Mouse (Mus musculus) 3134 (cell line): ENCODE results near the gene Mpzl1.

ENCODE experiments used
- DNase-seq: peaks from one replicate; pipeline ENCODE4 v3.0.0-alpha.2; 2011; ENCODE audit warnings: low spot score; ENCODE audit not compliant: insufficient read length; ENCODE audit errors: extremely low read depth

The Mpzl1 gene

DNA sequence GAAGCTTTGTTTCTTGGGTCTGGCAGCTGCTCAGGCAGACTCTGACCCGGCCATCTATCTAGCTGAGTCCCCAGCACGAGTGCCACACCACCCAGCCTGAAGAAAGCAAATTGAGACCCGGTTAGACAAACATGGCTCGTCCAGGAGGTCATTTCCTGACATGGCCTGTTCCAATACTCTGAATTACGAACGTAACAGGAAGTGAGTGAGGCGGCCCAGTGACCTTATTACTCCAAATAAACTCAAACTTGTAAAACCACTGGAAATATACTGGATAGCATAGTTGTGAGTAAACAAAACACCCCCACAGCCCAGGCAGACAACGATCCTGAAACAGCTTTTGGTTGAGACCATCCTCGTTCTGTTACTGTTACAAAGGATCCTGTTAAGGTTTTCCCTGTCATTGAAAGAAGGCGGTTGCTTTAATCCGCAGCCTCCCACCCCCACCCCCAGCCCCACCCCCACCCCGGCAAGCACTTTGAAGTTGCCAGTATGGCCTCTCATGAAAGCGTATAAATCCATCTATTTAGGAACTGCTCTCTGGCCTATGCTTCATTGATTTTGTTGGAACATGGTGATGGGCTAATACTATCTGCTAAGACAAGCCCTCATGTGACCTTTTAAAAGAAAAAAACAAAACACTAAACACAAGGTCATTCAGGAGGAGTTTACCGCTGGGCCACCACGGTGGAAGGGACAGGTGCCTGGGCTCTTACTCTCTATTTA, 17.0 kb downstream of the Mpzl1 start:
- no peak for DNase-seq

- no peak for DNase-seq
These were observed 17.7 kb downstream of the Mpzl1 start for GRCm38 (mm10) chr1:165616652-165617051.

- no peak for DNase-seq
These were observed 19.5 kb downstream of the Mpzl1 start for GRCm38 (mm10) chr1:165614793-165615192.

GRCm38 (mm10) chr1:165613926-165614325, 20.4 kb downstream of the Mpzl1 start:
- no peak for DNase-seq

GRCm38 (mm10) chr1:165612714-165613113, 21.6 kb downstream of the Mpzl1 start:
- no peak for DNase-seq

DNA sequence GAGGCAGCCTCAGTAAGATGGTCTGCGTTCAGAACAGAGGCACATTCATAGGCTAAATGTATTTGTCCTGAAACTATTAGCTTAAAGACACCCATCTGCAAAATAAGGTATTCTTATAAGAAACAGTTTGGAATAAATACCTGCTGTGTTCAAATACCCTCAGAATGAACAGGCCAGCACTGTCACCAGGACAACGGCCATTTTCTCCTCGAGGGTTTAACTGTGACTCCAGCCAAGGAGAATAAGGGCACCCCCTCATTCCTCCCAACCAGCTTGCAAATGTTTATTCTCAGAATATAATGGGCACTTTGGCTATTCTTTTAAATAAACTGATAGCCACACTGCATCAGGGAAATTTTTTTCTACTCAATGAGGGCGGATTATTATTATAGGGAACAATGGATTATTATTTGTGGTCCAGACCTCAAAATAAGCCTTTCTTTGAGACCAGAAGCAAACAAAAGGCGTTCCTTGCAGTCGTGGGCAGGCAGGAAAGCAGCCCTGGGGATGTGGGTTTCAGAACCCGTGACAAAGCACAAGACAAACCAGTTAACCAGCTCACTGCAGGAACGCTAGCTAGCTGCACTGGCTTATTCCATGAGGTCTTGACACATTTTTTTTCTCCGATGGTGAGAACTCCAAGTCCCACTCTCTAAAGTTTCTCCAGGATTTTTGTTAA, 23.9 kb downstream of the Mpzl1 start:
- no peak for DNase-seq

DNA sequence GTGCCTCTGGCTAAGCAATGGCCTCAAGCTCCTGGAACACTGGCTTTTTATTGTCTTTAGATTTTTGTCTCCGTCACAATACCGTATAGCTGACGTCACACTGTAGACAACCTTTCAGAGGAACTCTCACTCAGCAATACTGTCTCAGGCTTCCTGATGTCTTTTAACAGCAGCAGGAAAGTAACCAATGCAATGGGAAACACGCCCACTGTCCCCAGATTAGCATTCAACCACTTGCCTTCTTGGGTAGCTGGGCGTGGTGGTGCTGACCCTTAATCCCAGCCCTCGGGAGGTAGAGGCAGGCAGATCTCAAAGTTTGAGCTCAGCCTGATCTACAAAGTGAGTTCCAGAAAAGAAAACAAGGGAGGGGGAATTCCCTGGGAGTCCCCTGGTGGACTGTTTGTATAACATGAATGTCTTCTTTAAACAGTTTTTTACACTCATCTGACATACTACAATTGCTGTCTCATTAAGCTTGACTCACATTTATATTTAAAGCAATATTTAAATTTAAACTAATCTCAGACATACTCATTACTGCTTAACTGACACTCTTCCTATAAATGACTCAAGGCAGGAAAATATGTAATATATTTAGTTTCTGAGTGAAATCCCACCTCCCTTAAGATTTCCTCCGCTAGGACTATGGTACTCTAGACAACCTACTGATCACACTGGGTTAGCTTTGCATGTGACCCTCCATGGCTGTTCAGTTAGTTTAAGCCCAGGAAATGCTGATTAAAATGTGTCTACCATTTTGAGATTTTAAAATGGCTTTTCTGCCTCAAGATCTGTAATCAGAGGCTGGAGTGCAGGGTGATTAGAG, 24.6 kb downstream of the Mpzl1 start:
- DNase-seq = no peak

DNA sequence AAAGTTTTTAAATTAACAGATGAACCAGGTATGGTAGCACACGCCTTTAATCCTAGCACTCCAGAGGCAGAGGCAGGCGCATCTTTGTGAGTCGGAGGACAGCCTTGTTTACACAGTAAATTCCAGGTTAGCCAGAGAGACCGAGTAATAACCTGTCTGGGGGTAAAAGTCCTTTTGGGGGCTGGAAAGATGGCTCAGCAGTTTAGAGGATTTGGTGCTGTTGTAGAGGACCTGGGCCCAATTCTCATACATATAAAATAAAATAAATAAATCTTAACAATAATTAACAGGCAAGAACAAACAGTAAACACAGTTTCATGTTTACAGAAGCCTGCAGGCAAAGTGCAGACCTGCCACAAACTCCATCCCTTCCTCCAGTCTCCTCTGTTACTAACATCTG, 25.4 kb downstream of the Mpzl1 start:
- DNase-seq = no peak

DNA sequence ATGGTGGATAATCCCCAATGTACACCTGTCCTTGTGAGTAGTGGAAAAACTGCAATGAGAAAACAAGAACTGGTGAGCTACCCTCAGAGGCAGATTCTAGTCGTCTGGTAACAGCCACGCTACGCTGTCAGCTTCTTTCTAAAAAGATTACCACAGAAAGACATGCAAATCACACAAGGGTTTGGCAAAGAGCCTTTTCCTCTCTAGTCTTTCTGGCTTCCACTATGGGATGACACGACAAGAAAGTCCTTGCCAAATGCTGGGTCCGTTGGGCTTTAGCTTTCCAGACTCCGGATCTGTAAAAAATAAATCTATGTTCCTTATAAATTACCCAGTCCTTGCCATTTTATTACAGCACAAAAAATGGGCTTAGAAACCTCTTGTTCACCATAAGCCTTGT, 28.6 kb downstream of the Mpzl1 start:
- DNase-seq = no peak

GRCm38 (mm10) chr1:165605108-165605507, 29.2 kb downstream of the Mpzl1 start:
- no peak for DNase-seq

DNA sequence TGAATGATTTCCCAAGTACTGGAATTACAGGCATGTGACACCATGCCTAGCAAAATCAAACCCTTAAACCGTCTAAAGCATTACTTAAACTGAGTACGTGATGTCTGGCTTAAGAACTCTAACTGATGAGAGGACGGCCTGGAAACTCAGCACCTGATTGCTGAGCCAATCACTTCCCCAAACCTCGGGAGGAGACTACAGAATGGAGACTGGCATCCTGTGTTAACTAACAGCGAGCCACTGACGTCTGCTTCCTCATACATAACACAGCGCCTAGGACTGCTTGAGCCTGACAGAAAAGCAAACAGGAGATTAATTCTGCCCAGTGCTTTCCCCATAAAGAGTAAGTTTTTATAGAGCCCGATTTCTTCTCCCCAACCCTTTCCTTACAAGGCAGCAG, 30.1 kb downstream of the Mpzl1 start:
- no peak for DNase-seq

- DNase-seq = no peak
These were observed 31.1 kb downstream of the Mpzl1 start for GRCm38 (mm10) chr1:165603218-165603617.

GRCm38 (mm10) chr1:165601775-165602280, 32.5 kb downstream of the Mpzl1 start:
- no peak for DNase-seq

DNA sequence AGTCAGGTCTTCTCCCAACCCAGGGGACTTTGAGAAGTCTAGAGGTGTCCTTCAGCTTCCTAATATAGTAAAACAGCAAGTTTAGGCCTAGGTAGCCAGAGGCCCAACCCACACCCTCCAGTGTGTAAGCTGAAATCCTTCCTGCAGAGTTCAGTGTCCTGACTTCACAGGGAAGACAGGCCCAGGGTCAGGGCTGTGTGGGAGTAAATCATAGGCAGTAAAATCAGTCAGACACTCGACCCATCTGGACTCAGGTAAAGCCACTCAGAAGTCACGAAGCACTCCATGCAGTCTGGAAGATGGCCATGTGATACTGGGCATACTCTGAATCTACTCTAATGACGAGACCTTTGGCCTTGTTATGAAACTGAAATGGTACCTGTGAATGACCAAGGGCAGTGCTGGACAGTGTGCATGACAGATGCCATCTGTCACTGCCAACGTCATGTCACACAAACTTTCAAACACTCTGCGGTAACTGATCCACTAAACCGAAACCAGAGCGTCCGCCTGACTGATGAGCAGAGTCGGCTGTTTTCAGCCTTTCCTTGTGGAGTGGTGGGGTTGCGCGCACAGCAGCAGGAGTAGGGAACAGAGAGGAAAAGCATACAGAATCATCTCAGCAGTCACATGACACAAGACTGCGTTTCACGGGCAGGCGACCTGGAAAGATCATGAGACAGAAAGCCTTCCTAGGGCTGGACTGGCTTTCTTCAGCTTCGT, 39.5 kb downstream of the Mpzl1 start:
- DNase-seq = no peak

DNA sequence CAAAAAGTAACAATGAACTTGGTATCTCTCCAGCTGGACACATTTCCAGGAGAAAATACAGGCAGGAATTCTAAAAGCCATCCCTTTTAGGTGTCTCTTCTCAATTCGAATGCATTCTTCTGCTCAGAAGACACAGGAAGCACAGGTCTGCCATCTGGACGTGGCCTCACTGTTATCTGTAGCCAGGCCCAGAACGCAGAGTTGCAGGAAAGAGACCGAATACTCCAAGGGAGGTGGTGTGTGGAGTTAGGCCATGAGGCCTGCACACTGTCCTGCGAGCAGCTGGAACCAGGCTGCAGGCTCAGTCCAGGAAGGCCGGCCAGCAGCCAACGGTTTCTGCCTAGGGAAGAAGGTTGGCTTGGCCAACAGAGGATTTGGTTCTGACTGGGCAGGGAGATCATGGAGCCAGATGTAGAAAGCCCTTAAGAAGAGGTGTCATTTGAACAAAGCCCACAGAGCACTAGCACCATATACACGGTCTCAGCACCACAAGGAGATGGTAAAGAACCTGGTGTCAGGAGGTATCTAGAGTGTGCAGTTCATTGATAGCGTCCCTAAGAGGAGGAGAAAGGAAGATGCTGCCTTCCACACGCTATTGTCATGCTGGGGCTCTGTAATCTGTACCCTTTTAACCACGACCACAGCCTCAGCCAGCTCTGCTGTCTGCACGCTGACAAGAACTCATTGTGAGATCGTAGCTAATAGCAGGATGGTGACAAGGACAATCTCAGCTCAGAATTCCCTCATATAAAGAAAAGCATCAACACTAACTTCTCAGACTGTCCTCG, 41.8 kb downstream of the Mpzl1 start:
- DNase-seq = no peak

DNA sequence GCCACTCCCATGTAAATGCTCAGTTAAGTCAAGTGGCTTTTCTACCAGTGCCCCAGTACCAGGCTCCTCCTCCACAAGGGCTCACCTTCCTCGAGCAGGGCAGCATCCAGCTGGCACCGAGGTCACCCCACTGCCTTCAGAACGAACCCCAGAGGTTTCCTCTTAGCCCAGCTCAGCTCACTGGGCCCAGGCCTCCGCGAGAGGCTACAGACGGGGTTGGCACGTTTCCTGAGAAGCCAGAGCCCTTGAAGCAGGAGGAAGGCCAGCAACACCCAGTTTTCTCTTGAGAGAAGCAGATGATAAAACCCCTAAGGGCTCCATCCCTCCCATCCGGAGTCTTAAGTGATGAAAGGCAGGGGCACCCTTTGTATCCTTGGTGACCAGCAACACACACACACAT, 43.6 kb downstream of the Mpzl1 start:
- DNase-seq = no peak

- DNase-seq = no peak
These were observed 44.9 kb downstream of the Mpzl1 start for GRCm38 (mm10) chr1:165589280-165590048.

GRCm38 (mm10) chr1:165587845-165588244, 46.5 kb downstream of the Mpzl1 start:
- DNase-seq = no peak

GRCm38 (mm10) chr1:165586366-165586765, 48.0 kb downstream of the Mpzl1 start:
- DNase-seq = peak; percentile 22
